Mouse (Mus musculus): ENCODE measurements around the gene Ccdc3. TPM values are rescaled to one million over a fixed set of nuclear protein-coding genes. Genes with fewer than 3 reads are reported as not detected.
"Not testable (repeated sequence)": the region's sequence is repeated elsewhere in the genome, so short reads cannot be mapped to it uniquely, and the experiment has no call there.

Gene Ccdc3
- polyA plus RNA-seq, 1 experiment from 2014 or later: 3.4 TPM

DNA sequence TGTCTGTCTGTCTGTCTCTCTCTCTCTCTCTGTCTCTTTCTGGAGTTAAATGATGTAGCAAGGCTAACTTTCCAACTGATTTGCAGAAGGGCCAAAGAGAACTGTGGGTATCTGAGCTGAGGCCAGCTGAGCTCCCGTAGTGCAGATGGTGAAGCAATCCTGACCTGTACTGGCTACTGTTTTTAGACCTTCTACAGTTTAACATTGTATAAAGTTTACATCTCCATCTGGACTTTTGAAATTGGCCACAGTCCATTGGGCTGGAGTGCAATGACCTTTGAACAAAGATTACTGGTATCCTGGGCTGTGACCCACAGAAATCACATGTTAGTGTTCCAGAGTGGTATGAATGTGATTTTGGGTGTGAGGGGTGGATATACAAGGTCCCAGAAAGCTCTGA lies 81.6 kb downstream of the Ccdc3 start:
- Histone ChIP-seq H3K4me2 (ENCODE audit: low read depth, low read length) (no peak overlapping the region), H3K4me1 (ENCODE audit: control insufficient read depth, low read depth, low read length) (no peaks in the 10 kb centered on the region), H3K9ac (ENCODE audit: low read depth, low read length) (no peak overlapping the region), H3K36me3 (ENCODE audit: control insufficient read depth, insufficient read depth) (no peaks in the 10 kb centered on the region), H3K4me3 (ENCODE audit: low read depth, low read length) (no peak overlapping the region), H3K9me3 (replicated peaks; ENCODE audit: control insufficient read depth, low read length) (no peaks in the 10 kb centered on the region), H3K27me3 (ENCODE audit: control insufficient read depth, insufficient read depth, low read depth, low read length) (no peaks in the 10 kb centered on the region), H3K27ac (ENCODE audit: low read length) (no peak overlapping the region)
- WGBS (ENCODE audit: insufficient replicate concordance): 50% methylated on average over 1 of the region's 1 CpGs
- ATAC-seq (ENCODE audit: low read depth): peak; percentile 84

DNA sequence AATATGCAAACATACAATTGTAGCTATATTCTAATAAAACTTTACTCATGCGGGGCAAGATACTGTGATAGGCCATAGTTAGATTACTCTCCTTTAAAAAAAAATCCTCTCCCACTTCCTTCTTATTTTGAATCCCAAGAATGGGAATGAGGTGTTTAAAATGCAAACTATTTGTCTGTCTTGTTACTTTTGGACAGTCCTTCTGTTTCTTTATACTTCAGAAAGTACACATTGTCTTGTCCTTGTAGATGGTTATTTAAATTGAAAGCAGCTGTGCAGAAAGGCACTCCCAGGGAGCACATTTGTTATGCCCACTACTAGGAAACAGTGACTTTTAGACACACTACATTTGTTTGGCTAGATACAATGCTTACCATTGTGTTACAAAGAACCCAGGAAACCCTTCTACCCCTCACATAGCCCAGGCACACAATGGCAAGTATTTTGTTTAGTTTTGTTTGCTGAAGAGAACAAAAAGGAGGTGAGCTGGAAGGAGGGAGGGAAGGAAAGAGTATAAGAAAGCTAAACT lies 82.3 kb downstream of the Ccdc3 start:
- Histone ChIP-seq H3K4me2 (ENCODE audit: low read depth, low read length) (no peak overlapping the region), H3K9me3 (replicated peaks; ENCODE audit: control insufficient read depth, low read length) (no peaks in the 10 kb centered on the region), H3K9ac (ENCODE audit: low read depth, low read length) (no peak overlapping the region), H3K27ac (ENCODE audit: low read length) (no peak overlapping the region), H3K36me3 (ENCODE audit: control insufficient read depth, insufficient read depth) (no peaks in the 10 kb centered on the region), H3K4me3 (ENCODE audit: low read depth, low read length) (no peak overlapping the region), H3K4me1 (ENCODE audit: control insufficient read depth, low read depth, low read length) (no peaks in the 10 kb centered on the region), H3K27me3 (ENCODE audit: control insufficient read depth, insufficient read depth, low read depth, low read length) (no peaks in the 10 kb centered on the region)
- 64% methylated on average over 1 of the region's 1 CpGs for WGBS (ENCODE audit: insufficient replicate concordance)
- ATAC-seq (ENCODE audit: low read depth): no peak

DNA sequence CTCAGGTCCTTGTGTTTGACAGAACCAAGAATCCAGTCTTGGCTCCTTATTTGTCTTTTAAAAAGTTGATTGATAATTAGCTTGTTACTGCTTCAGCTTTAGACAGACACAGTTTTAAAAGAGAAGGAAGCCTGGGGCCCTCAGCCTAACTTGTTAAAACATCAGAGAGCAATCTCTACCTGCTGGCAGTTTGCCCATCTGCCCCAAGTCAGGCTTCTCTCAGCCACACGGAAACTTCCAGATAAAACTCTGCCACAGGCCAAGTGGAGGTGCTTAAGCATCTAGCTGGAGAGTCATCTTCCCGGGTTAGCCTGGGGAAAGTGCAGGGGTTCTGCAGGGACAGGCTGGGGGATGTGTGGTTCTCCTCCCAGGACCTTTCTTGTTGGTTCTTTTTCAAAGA lies 85.0 kb downstream of the Ccdc3 start:
- no peak for ATAC-seq (ENCODE audit: low read depth)
- Histone ChIP-seq H3K4me2 (ENCODE audit: low read depth, low read length) (no peak overlapping the region), H3K4me3 (ENCODE audit: low read depth, low read length) (no peak overlapping the region), H3K27ac (ENCODE audit: low read length) (no peak overlapping the region), H3K9ac (ENCODE audit: low read depth, low read length) (no peak overlapping the region), H3K27me3 (ENCODE audit: control insufficient read depth, insufficient read depth, low read depth, low read length) (no peaks in the 10 kb centered on the region), H3K9me3 (replicated peaks; ENCODE audit: control insufficient read depth, low read length) (no peaks in the 10 kb centered on the region), H3K4me1 (ENCODE audit: control insufficient read depth, low read depth, low read length) (no peaks in the 10 kb centered on the region), H3K36me3 (ENCODE audit: control insufficient read depth, insufficient read depth) (no peaks in the 10 kb centered on the region)
- WGBS (ENCODE audit: insufficient replicate concordance): 50% methylated on average over 2 of the region's 2 CpGs

DNA sequence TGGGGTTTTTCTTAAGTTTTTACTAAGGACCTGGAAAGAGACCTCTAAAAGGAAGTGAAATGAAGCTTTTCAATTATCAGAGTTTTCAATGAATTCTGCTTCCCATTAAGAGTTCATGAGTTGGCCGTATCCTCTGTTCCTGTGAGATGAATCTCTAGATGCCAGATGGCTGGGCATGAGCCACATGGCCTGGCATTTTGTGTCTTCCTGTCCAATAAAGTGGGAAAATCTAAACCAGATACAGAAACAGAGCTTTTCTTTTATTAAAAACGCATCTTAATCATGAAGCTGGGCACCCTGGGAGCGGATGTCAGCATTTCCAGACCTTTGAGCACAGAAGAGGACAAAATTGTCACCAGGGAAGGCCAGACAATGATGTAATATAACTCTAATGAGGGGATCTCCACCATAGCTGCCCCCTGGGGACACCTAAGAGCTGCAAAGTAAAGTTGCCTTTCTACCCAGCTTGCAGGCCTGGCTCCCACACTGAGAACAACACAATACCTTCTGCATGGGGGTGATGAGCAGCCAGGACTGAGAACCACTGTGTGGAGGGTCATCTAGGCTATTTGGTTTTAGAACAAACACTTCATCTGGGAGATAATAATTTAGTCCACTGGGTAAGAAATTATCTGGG lies 99.4 kb downstream of the Ccdc3 start:
- Histone ChIP-seq H3K27me3 (ENCODE audit: control insufficient read depth, insufficient read depth, low read depth, low read length) (no peaks in the 10 kb centered on the region), H3K4me1 (ENCODE audit: control insufficient read depth, low read depth, low read length) (no peaks in the 10 kb centered on the region), H3K4me2 (ENCODE audit: low read depth, low read length) (no peak overlapping the region), H3K9ac (ENCODE audit: low read depth, low read length) (no peak overlapping the region), H3K4me3 (ENCODE audit: low read depth, low read length) (no peak overlapping the region), H3K9me3 (replicated peaks; ENCODE audit: control insufficient read depth, low read length) (no peaks in the 10 kb centered on the region), H3K36me3 (ENCODE audit: control insufficient read depth, insufficient read depth) (no peaks in the 10 kb centered on the region), H3K27ac (ENCODE audit: low read length) (no peak overlapping the region)
- WGBS (ENCODE audit: insufficient replicate concordance): 55% methylated on average over 3 of the region's 3 CpGs
- no peak for ATAC-seq (ENCODE audit: low read depth)

DNA sequence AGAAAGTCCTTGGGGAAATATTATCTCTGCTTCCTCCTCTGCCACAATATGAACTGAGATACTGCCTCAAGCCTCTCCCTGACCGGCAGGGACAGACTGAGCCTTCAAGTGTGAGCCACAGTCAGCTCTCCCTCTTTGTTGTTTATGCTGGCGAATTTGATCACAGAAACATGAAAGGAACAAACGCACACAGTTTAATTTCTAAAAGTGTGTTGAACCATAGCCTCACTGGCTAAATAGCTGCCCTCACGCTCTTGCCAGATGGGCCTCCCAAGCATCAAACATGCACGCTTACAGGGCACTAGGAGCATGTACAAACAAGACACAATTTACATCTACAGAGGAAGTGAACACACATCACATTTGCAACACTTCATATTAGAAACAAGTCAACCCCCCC lies 100.3 kb downstream of the Ccdc3 start:
- Histone ChIP-seq H3K9me3 (replicated peaks; ENCODE audit: control insufficient read depth, low read length) (no peaks in the 10 kb centered on the region), H3K4me1 (ENCODE audit: control insufficient read depth, low read depth, low read length) (no peaks in the 10 kb centered on the region), H3K36me3 (ENCODE audit: control insufficient read depth, insufficient read depth) (no peaks in the 10 kb centered on the region), H3K4me2 (ENCODE audit: low read depth, low read length) (no peak overlapping the region), H3K27me3 (ENCODE audit: control insufficient read depth, insufficient read depth, low read depth, low read length) (no peaks in the 10 kb centered on the region), H3K4me3 (ENCODE audit: low read depth, low read length) (no peak overlapping the region), H3K27ac (ENCODE audit: low read length) (no peak overlapping the region), H3K9ac (ENCODE audit: low read depth, low read length) (no peak overlapping the region)
- 67% methylated on average over 5 of the region's 5 CpGs for WGBS (ENCODE audit: insufficient replicate concordance)
- ATAC-seq (ENCODE audit: low read depth): no peak

DNA sequence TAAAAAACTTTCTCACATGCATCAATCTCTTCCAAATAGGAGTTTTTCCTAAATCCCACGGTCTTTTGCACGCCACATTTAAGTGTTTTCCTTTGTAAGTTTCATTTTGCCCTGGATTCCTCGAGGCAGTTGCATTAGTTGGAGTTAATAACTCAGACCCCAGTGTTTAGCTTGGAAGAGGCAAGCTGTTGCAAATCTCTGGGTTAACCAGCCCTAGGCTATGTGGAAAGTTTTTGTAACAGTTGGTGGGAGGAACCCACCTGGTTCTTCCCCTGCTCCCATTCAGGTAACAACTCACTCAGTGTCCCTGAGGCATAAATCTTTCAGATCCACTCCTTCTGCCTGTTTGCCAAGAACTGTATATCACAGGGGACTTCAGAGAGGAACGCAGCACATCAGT lies 101.9 kb downstream of the Ccdc3 start:
- H3K9me3 ChIP-seq (replicated peaks; ENCODE audit: control insufficient read depth, low read length): no peaks in the 10 kb centered on the region
- H3K4me1 ChIP-seq (ENCODE audit: control insufficient read depth, low read depth, low read length): no peaks in the 10 kb centered on the region
- 62% methylated on average over 4 of the region's 4 CpGs for WGBS (ENCODE audit: insufficient replicate concordance)
- no peak overlapping the region for H3K9ac ChIP-seq (ENCODE audit: low read depth, low read length)
- no peak overlapping the region for H3K27ac ChIP-seq (ENCODE audit: low read length)
- no peak for ATAC-seq (ENCODE audit: low read depth)
- no peaks in the 10 kb centered on the region for H3K36me3 ChIP-seq (ENCODE audit: control insufficient read depth, insufficient read depth)
- no peaks in the 10 kb centered on the region for H3K27me3 ChIP-seq (ENCODE audit: control insufficient read depth, insufficient read depth, low read depth, low read length)
- no peak overlapping the region for H3K4me3 ChIP-seq (ENCODE audit: low read depth, low read length)
- no peak overlapping the region for H3K4me2 ChIP-seq (ENCODE audit: low read depth, low read length)

DNA sequence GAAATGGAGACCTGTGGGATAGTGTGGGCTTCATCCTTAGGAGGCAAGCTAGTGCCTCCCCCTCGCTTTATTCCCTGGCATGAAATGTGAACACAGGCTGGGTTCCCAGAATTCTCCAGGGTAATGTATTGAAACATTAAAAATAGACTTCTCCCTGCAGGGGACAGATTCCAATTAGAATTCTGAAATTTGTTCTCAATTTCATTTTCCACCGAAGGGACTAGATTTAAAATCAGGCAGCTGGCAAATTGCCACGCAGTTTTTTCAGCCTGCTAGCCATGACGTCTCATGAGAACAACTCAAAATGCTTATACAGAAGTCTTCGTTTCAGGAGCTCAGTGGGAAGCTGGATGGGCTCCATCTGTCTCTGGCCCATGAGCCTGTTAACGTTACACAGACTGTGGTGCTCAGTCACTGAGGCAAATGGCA lies 103.9 kb downstream of the Ccdc3 start:
- H3K9ac ChIP-seq (ENCODE audit: low read depth, low read length): no peak overlapping the region
- H3K27ac ChIP-seq (ENCODE audit: low read length): no peak overlapping the region
- H3K4me1 ChIP-seq (ENCODE audit: control insufficient read depth, low read depth, low read length): no peaks in the 10 kb centered on the region
- no peaks in the 10 kb centered on the region for H3K36me3 ChIP-seq (ENCODE audit: control insufficient read depth, insufficient read depth)
- ATAC-seq (ENCODE audit: low read depth): no peak
- H3K4me2 ChIP-seq (ENCODE audit: low read depth, low read length): no peak overlapping the region
- H3K27me3 ChIP-seq (ENCODE audit: control insufficient read depth, insufficient read depth, low read depth, low read length): no peaks in the 10 kb centered on the region
- no peak overlapping the region for H3K4me3 ChIP-seq (ENCODE audit: low read depth, low read length)
- no peaks in the 10 kb centered on the region for H3K9me3 ChIP-seq (replicated peaks; ENCODE audit: control insufficient read depth, low read length)
- 54% methylated on average over 6 of the region's 6 CpGs for WGBS (ENCODE audit: insufficient replicate concordance)

DNA sequence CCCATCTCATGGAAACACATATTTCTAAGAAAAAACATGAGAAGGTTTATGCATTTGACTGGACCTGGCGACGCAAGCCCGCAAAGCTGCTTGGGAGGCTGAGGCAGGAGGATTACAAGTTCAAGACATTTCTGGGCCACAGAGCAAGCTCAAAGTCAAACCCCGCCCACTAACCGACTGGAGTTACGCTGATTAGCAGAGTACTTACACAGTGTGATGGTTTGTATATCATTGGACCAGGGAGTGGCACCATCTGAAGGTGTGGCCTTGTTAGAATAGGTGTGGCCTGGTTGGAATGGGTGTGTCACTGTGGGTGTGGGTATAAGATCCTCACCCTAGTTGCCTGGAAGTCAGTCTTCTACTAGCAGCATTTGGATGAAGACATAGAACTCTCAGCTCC lies 111.6 kb downstream of the Ccdc3 start:
- H3K4me2 ChIP-seq (ENCODE audit: low read depth, low read length); H3K9me3 ChIP-seq (replicated peaks; ENCODE audit: control insufficient read depth, low read length); H3K9ac ChIP-seq (ENCODE audit: low read depth, low read length); H3K27ac ChIP-seq (ENCODE audit: low read length); H3K4me1 ChIP-seq (ENCODE audit: control insufficient read depth, low read depth, low read length); H3K27me3 ChIP-seq (ENCODE audit: control insufficient read depth, insufficient read depth, low read depth, low read length); H3K4me3 ChIP-seq (ENCODE audit: low read depth, low read length); H3K36me3 ChIP-seq (ENCODE audit: control insufficient read depth, insufficient read depth); ATAC-seq (ENCODE audit: low read depth): not testable (repeated sequence)
- 81% methylated on average over 6 of the region's 6 CpGs for WGBS (ENCODE audit: insufficient replicate concordance)

DNA sequence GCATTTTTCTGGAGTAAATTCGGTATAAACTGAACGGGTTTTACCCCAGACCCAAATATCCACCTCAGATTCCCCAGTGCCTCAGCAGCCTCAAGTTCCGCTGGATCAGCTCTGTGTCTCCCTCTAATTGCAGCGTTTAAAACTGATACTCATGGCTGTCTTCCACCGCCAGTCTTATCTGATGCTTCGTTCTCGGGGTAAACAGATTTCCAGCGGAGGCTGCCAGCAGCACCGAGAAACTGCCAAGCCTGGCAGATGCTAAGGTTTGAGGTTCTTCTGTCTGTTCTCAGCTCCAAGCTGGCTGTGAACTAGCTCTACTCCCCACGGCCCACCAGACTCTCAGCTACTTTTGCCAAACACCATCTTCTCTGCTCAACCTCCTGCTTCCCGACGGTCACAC lies 112.4 kb downstream of the Ccdc3 start:
- Histone ChIP-seq H3K4me3 (ENCODE audit: low read depth, low read length) (no peak overlapping the region), H3K27me3 (ENCODE audit: control insufficient read depth, insufficient read depth, low read depth, low read length) (no peaks in the 10 kb centered on the region), H3K9ac (ENCODE audit: low read depth, low read length) (no peak overlapping the region), H3K27ac (ENCODE audit: low read length) (no peak overlapping the region), H3K36me3 (ENCODE audit: control insufficient read depth, insufficient read depth) (no peaks in the 10 kb centered on the region), H3K4me2 (ENCODE audit: low read depth, low read length) (no peak overlapping the region), H3K9me3 (replicated peaks; ENCODE audit: control insufficient read depth, low read length) (no peaks in the 10 kb centered on the region), H3K4me1 (ENCODE audit: control insufficient read depth, low read depth, low read length) (no peaks in the 10 kb centered on the region)
- no peak for ATAC-seq (ENCODE audit: low read depth)
- WGBS (ENCODE audit: insufficient replicate concordance): 51% methylated on average over 12 of the region's 12 CpGs

Data from liver, embryonic 16.5 days (tissue).